Mouse (Mus musculus) kidney, postnatal 0 days (tissue): Measurements from ENCODE around the gene Zfp605. TPM values are rescaled to one million over a fixed set of nuclear protein-coding genes. Genes with fewer than 3 reads are reported as not detected.
A peak's percentile ranks its signal among the peaks of the same experiment; 100 is the strongest.

Source experiments
- ATAC-seq: fragments of 200-750 bp; cut with Nextera tagmentation; replicated peaks from 2 replicates; pipeline ENCODE4 v1.8.0; 2017; ENCODE audit warnings: low read depth, moderate number of reproducible peaks, moderate TSS enrichment, moderate library complexity; ENCODE audit not compliant: low FRiP score
- DNase-seq: peaks from one replicate; pipeline ENCODE4 v3.0.0-alpha.2; 2016; ENCODE audit warnings: low spot score
- H3K27ac ChIP-seq: fragments of 300-500 bp; sonication (generic); 2 replicates; pipeline ENCODE4 v1.5.1; 2014; ENCODE audit warnings: mild to moderate bottlenecking
- H3K27me3 ChIP-seq: fragments of 300-500 bp; sonication (generic); 2 replicates; pipeline ENCODE4 v1.6.1; 2014; ENCODE audit warnings: low read length, mixed read lengths; ENCODE audit not compliant: insufficient read depth
- H3K36me3 ChIP-seq: fragments of 300-500 bp; sonication (generic); 2 replicates; pipeline ENCODE4 v1.6.1; 2014; ENCODE audit warnings: low read length, mixed read lengths; ENCODE audit not compliant: insufficient read depth
- H3K4me1 ChIP-seq: fragments of 300-500 bp; sonication (generic); replicated peaks from 2 replicates; pipeline ENCODE4 v1.6.1; 2014; ENCODE audit warnings: antibody characterized with exemption, low read length, mixed read lengths; ENCODE audit not compliant: insufficient read depth
- H3K4me2 ChIP-seq: fragments of 300-500 bp; sonication (generic); 2 replicates; pipeline ENCODE4 v1.6.1; 2014; ENCODE audit warnings: mild to moderate bottlenecking, low read length, moderate library complexity, mixed read lengths
- H3K4me3 ChIP-seq: fragments of 300-500 bp; sonication (generic); replicated peaks from 2 replicates; pipeline ENCODE4 v1.5.1; 2014; ENCODE audit warnings: low read depth, low read length
- H3K9ac ChIP-seq: fragments of 300-500 bp; sonication (generic); 2 replicates; pipeline ENCODE4 v1.6.1; 2014; ENCODE audit warnings: low read depth, low read length
- H3K9me3 ChIP-seq: fragments of 300-500 bp; sonication (generic); replicated peaks from 2 replicates; pipeline ENCODE4 v1.6.1; 2016; ENCODE audit warnings: low read length, inconsistent platforms, mixed read lengths
- CTCF ChIP-seq: IDR thresholded peaks from 2 replicates; pipeline ENCODE4 v1.5.1; 2016; ENCODE audit warnings: antibody characterized with exemption, low read depth, mild to moderate bottlenecking, moderate library complexity
- WGBS: fragments of 180-500 bp; shearing (Covaris S2); extraction: QIAGEN DNeasy Blood & Tissue Kit; methylation state at CpG from one replicate; pipeline ENCODE4 v1.1.7; 2014; 5-methylcytosine and 5-hydroxymethylcytosine counted together
- polyA plus RNA-seq: library from polyadenylated mRNA; unstranded; fragments of >200 nt; fragmentation: Nextera tagmentation; extraction: Ambion mirVana; gene quantifications from 2 replicates; pipeline ENCODE4 v1.2.1, GENCODE M21; 2015

The Zfp605 gene
- polyA plus RNA-seq, 1 experiment from 2014 or later = 4.9 TPM

GRCm38 (mm10) chr5:110176362-110177020 lies 66.6 kb downstream of the Zfp605 start, which contains the start of gene Golga3:
Gene Golga3, plus strand, starts transcription at chr5:110176701.
- Histone ChIP-seq H3K27me3 (no peaks in the 10 kb centered on the region), H3K4me3 (peak within 1 kb of the TSS; percentile 90), H3K9me3 (no peaks in the 10 kb centered on the region), H3K27ac (peak within 1 kb of the TSS; percentile 84), H3K36me3 (0 out of 2 replicates have a peak, but pooled peaks cover 10% of the 10 kb centered on the region), H3K4me2 (peak within 1 kb of the TSS; percentile 76), H3K4me1 (peaks cover 5% of the 10 kb centered on the region; the same call in 1 of the 2 replicates), H3K9ac (peak within 1 kb of the TSS; percentile 79)
- ATAC-seq = peak; percentile 99
- DNase-seq = peak; percentile 97
- 1% methylated on average over 40 of the region's 41 CpGs for WGBS
- no peak; the same call in 1 of the 2 replicates for TF ChIP-seq CTCF

- TF ChIP-seq CTCF = no peak
- peaks cover 5% of the 10 kb centered on the region; the same call in 1 of the 2 replicates for H3K4me1 ChIP-seq
- peak overlapping the region; percentile 76 for H3K4me2 ChIP-seq
- peak overlapping the region; percentile 90 for H3K4me3 ChIP-seq
- H3K27me3 ChIP-seq = no peaks in the 10 kb centered on the region
- no peaks in the 10 kb centered on the region for H3K9me3 ChIP-seq
- under 1% methylated on average over 19 of the region's 19 CpGs for WGBS
- peak overlapping the region; percentile 79 for H3K9ac ChIP-seq
- 0 out of 2 replicates have a peak, but pooled peaks cover 11% of the 10 kb centered on the region for H3K36me3 ChIP-seq
- DNase-seq = no peak
- no peak for ATAC-seq
- H3K27ac ChIP-seq = peak overlapping the region; percentile 84
These were observed 67.1 kb downstream of the Zfp605 start for GRCm38 (mm10) chr5:110177021-110177420.

GRCm38 (mm10) chr5:110178628-110179027 lies 68.7 kb downstream of the Zfp605 start:
- Histone ChIP-seq H3K36me3 (0 out of 2 replicates have a peak, but pooled peaks cover 9% of the 10 kb centered on the region), H3K4me3 (no peak overlapping the region), H3K4me2 (no peak overlapping the region), H3K9me3 (no peaks in the 10 kb centered on the region), H3K27ac (no peak overlapping the region), H3K4me1 (peaks cover 5% of the 10 kb centered on the region; the same call in 1 of the 2 replicates), H3K9ac (no peak overlapping the region), H3K27me3 (no peaks in the 10 kb centered on the region)
- 88% methylated on average over 2 of the region's 2 CpGs for whole genome bisulfite sequencing
- TF ChIP-seq CTCF = no peak
- DNase-seq (no peak), ATAC-seq (no peak)

Other genes starting within 250 kb of the Zfp605 start
- gene Gm15446, start 186.7 kb upstream of the Zfp605 start, polyA plus RNA-seq = 0.71 and 0.95 TPM in 2 replicates
- gene Zfp932, start 113.6 kb upstream of the Zfp605 start, polyA plus RNA-seq = 22.2 and 25.7 TPM in 2 replicates
- gene Gm17655, start 37.6 kb upstream of the Zfp605 start, polyA plus RNA-seq = 2.7 and 3.0 TPM in 2 replicates
- 0.91 and 1.0 TPM in 2 replicates for gene Gm35315, start 15.7 kb upstream of the Zfp605 start, polyA plus RNA-seq
- gene Plcxd1, start 10.1 kb upstream of the Zfp605 start, polyA plus RNA-seq = 1.3 and 1.6 TPM in 2 replicates
- 26.4 and 28.3 TPM in 2 replicates for gene Gtpbp6, start 1.9 kb upstream of the Zfp605 start, polyA plus RNA-seq
- 29.5 and 30.5 TPM in 2 replicates for gene Chfr, start 25.8 kb downstream of the Zfp605 start, polyA plus RNA-seq
- 9.8 and 11.1 TPM in 2 replicates for gene Golga3, start 66.6 kb downstream of the Zfp605 start, polyA plus RNA-seq
- 23.3 and 24.2 TPM in 2 replicates for gene Ankle2, start 120.9 kb downstream of the Zfp605 start, polyA plus RNA-seq
- 47.8 and 51.7 TPM in 2 replicates for gene Pgam5, start 159.8 kb downstream of the Zfp605 start, polyA plus RNA-seq
- 54.0 and 57.6 TPM in 2 replicates for gene Pxmp2, start 176.1 kb downstream of the Zfp605 start, polyA plus RNA-seq
- 11.1 and 13.7 TPM in 2 replicates for gene Pole, start 176.2 kb downstream of the Zfp605 start, polyA plus RNA-seq
- gene P2rx2, start 233.1 kb downstream of the Zfp605 start, polyA plus RNA-seq = 0.57 and 0.64 TPM in 2 replicates
- not detected in 2 replicates for gene Lrcol1, start 234.6 kb downstream of the Zfp605 start, polyA plus RNA-seq